Mouse (Mus musculus): ENCODE data around the gene Nap1l1. TPM values are rescaled to one million over a fixed set of nuclear protein-coding genes. Genes with fewer than 3 reads are reported as not detected.

Nap1l1 gene
- polyA plus RNA-seq, 1 experiment from 2014 or later, result 115 TPM

DNA sequence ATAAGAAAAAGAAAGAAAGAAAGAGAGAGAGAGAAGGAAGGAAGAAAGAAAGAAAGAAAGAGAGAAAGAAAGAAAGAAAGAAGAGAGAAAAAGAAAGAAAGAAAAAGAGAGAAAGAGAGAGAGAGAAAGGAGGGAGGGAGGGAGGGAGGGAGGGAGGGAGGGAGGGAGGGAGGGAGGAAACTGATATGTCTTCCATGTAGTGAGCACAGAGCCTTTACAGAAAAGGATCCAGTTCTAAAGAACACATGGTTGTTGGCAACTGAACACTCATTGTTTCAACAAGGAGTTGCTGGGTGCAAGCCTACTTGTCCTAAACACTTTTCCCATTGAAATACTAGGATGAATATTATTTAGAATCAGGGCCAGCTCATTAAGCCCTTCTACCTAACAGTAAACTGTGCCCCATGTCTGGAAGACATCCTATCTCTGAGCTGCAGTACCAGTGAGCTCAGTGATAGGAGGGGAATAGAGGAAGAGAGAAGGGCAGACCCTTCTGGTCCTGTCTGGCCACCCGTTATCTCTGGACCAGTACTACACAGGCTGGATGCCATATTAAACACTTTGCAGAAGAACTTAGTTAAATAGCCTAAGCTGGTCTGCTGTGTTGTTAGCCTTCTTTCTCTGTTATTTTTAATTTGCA lies 21.2 kb upstream of the Nap1l1 start:
- no peaks in the 10 kb centered on the region for H3K4me1 ChIP-seq (ENCODE audit: control insufficient read depth, insufficient read depth, low read length)
- H3K36me3 ChIP-seq (ENCODE audit: control insufficient read depth, insufficient read depth), result no peaks in the 10 kb centered on the region
- H3K9me3 ChIP-seq (replicated peaks; ENCODE audit: control insufficient read depth, low read length), result no peaks in the 10 kb centered on the region
- no peak for ATAC-seq (replicated peaks; ENCODE audit: extremely low read depth, insufficient read depth, low FRiP score)
- H3K4me2 ChIP-seq (ENCODE audit: low read depth, low read length), result no peak overlapping the region
- WGBS, result 54% methylated on average over 1 of the region's 1 CpGs
- no peak overlapping the region for H3K9ac ChIP-seq (ENCODE audit: low read length)
- H3K27ac ChIP-seq (ENCODE audit: low read length), result no peak overlapping the region
- H3K27me3 ChIP-seq (ENCODE audit: control insufficient read depth, insufficient read depth, low read length), result no peaks in the 10 kb centered on the region
- H3K4me3 ChIP-seq (ENCODE audit: low read length), result no peak overlapping the region

DNA sequence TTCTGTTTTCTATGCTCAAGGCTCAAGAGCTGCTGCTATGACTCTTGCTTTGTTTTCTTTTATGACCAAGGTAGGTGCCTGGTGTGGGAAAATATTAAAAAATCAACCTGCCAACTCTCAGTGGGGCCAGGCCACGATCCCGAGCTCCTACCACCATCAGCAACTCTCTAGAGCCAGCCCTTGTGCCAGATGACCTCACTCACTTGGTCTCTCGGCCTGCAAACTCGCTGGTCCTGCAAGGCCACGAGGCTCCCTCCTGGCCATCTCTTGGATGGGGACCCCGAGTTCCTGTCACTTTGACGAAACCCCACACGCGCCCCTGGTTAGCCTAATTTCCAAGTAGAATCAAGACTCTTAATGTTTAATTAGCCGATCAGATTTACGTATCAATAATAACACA lies 20.6 kb upstream of the Nap1l1 start:
- ATAC-seq (replicated peaks; ENCODE audit: extremely low read depth, insufficient read depth, low FRiP score), result no peak
- H3K27ac ChIP-seq (ENCODE audit: low read length), result no peak overlapping the region
- no peak overlapping the region for H3K4me2 ChIP-seq (ENCODE audit: low read depth, low read length)
- no peak overlapping the region for H3K4me3 ChIP-seq (ENCODE audit: low read length)
- no peak overlapping the region for H3K9ac ChIP-seq (ENCODE audit: low read length)
- no peaks in the 10 kb centered on the region for H3K4me1 ChIP-seq (ENCODE audit: control insufficient read depth, insufficient read depth, low read length)
- H3K36me3 ChIP-seq (ENCODE audit: control insufficient read depth, insufficient read depth), result no peaks in the 10 kb centered on the region
- H3K9me3 ChIP-seq (replicated peaks; ENCODE audit: control insufficient read depth, low read length), result no peaks in the 10 kb centered on the region
- no peaks in the 10 kb centered on the region for H3K27me3 ChIP-seq (ENCODE audit: control insufficient read depth, insufficient read depth, low read length)
- WGBS, result 82% methylated on average over 11 of the region's 11 CpGs

DNA sequence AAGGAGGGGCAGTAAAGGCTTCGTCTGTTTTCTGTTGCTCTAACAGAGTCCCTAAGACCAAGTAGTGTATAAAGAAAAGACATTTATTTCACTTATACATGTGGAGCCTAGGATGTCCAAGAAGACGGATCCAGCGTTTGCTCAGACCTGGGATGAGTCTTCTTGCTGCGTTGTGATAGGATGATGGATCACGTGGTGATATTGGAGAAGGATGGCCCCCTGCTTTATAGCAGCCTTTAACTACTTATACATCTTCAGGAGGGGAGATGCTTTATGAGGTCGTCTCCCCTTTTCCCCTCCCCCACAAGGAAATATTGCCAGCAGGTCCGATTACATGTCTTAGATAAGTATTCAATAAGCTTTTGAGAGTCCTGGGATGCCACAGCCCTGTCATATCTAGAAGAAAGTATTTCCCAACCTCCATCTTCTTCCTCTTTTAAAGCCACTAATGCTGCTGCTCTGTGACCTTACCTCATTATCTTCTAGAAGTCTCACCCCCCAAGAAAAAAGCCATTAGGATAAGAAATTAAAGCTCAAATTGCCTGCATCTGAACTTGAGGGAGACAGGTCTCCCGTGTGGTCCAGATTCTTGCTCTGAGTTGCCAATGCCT lies 18.2 kb upstream of the Nap1l1 start:
- no peak overlapping the region for H3K4me3 ChIP-seq (ENCODE audit: low read length)
- H3K27ac ChIP-seq (ENCODE audit: low read length), result no peak overlapping the region
- no peak overlapping the region for H3K9ac ChIP-seq (ENCODE audit: low read length)
- 63% methylated on average over 8 of the region's 8 CpGs for WGBS
- H3K27me3 ChIP-seq (ENCODE audit: control insufficient read depth, insufficient read depth, low read length), result no peaks in the 10 kb centered on the region
- H3K4me2 ChIP-seq (ENCODE audit: low read depth, low read length), result no peak overlapping the region
- no peaks in the 10 kb centered on the region for H3K36me3 ChIP-seq (ENCODE audit: control insufficient read depth, insufficient read depth)
- no peak for ATAC-seq (replicated peaks; ENCODE audit: extremely low read depth, insufficient read depth, low FRiP score)
- no peaks in the 10 kb centered on the region for H3K9me3 ChIP-seq (replicated peaks; ENCODE audit: control insufficient read depth, low read length)
- H3K4me1 ChIP-seq (ENCODE audit: control insufficient read depth, insufficient read depth, low read length), result no peaks in the 10 kb centered on the region

DNA sequence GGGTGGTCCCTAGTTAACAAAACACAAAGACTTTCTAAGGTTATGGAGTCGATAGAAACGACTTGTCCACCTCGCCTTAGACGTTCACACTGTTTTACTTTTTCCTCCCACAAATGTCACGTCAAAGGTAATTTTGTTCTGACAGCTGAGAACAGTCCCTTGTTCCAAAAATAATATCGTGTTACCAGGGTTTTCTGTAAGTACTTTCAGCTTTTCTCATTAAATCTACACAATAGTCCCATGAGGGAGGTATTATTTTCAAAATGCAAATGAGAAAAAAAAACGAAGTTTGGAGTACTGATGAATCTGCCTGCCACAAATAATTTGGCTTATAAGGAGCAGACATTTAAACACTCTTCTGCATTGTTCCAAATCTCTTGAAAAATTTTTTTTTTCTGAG lies 14.9 kb upstream of the Nap1l1 start:
- Histone ChIP-seq H3K27ac (ENCODE audit: low read length) (no peak overlapping the region), H3K9ac (ENCODE audit: low read length) (no peak overlapping the region), H3K9me3 (replicated peaks; ENCODE audit: control insufficient read depth, low read length) (no peaks in the 10 kb centered on the region), H3K4me2 (ENCODE audit: low read depth, low read length) (no peak overlapping the region), H3K27me3 (ENCODE audit: control insufficient read depth, insufficient read depth, low read length) (no peaks in the 10 kb centered on the region), H3K36me3 (ENCODE audit: control insufficient read depth, insufficient read depth) (no peaks in the 10 kb centered on the region), H3K4me3 (ENCODE audit: low read length) (no peak overlapping the region), H3K4me1 (ENCODE audit: control insufficient read depth, insufficient read depth, low read length) (no peaks in the 10 kb centered on the region)
- WGBS, result 73% methylated on average over 7 of the region's 7 CpGs
- ATAC-seq (replicated peaks; ENCODE audit: extremely low read depth, insufficient read depth, low FRiP score), result no peak

DNA sequence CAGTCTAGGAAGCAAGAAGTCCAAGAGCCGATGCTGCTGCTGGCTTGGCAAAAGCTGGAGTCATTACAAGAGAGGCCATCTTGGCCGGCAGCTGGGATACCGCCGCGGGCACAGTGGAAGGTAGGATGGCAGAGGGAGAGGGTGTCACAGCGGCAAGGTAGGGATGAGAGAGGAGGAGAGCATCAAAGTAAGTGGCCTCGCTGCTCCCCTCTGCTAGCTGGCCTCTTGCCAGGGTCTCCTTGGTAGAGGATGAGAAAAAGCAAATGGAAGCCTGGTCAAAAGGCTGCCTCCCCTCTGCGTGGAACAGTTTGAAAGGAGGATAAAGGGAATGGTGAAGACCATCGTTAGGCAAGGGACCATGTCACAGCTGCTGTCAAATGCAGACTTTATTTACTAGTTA lies 14.0 kb upstream of the Nap1l1 start:
- 75% methylated on average over 9 of the region's 9 CpGs for WGBS
- no peak overlapping the region for H3K4me3 ChIP-seq (ENCODE audit: low read length)
- H3K9ac ChIP-seq (ENCODE audit: low read length), result no peak overlapping the region
- H3K4me2 ChIP-seq (ENCODE audit: low read depth, low read length), result no peak overlapping the region
- no peaks in the 10 kb centered on the region for H3K36me3 ChIP-seq (ENCODE audit: control insufficient read depth, insufficient read depth)
- H3K4me1 ChIP-seq (ENCODE audit: control insufficient read depth, insufficient read depth, low read length), result no peaks in the 10 kb centered on the region
- H3K9me3 ChIP-seq (replicated peaks; ENCODE audit: control insufficient read depth, low read length), result no peaks in the 10 kb centered on the region
- no peaks in the 10 kb centered on the region for H3K27me3 ChIP-seq (ENCODE audit: control insufficient read depth, insufficient read depth, low read length)
- no peak for ATAC-seq (replicated peaks; ENCODE audit: extremely low read depth, insufficient read depth, low FRiP score)
- H3K27ac ChIP-seq (ENCODE audit: low read length), result no peak overlapping the region

DNA sequence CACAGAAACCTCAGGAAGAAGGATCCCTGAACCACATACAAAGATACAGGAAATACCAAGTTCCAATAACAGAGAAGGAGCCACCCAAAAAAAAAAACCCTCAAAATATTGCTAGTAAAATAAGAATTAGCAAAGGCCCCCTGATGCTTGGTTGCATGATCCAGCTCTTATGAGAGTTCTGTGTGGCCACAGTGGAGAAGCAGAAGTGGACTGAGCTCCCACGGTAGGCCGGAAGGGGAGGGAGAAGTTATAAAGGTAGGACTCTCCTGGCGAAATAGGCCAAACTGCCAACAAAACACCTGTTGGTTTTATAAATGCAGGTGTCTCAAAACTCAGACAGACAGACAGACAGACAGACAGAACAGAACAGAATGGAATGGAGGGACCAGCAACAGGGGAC lies 13.1 kb upstream of the Nap1l1 start:
- Histone ChIP-seq H3K9ac (ENCODE audit: low read length) (no peak overlapping the region), H3K27ac (ENCODE audit: low read length) (no peak overlapping the region), H3K36me3 (ENCODE audit: control insufficient read depth, insufficient read depth) (no peaks in the 10 kb centered on the region), H3K9me3 (replicated peaks; ENCODE audit: control insufficient read depth, low read length) (0 out of 2 replicates have a peak, but pooled peaks cover 4% of the 10 kb centered on the region), H3K4me2 (ENCODE audit: low read depth, low read length) (no peak overlapping the region), H3K27me3 (ENCODE audit: control insufficient read depth, insufficient read depth, low read length) (no peaks in the 10 kb centered on the region), H3K4me3 (ENCODE audit: low read length) (no peak overlapping the region), H3K4me1 (ENCODE audit: control insufficient read depth, insufficient read depth, low read length) (no peaks in the 10 kb centered on the region)
- no peak for ATAC-seq (replicated peaks; ENCODE audit: extremely low read depth, insufficient read depth, low FRiP score)
- WGBS, result 84% methylated on average over 3 of the region's 3 CpGs

DNA sequence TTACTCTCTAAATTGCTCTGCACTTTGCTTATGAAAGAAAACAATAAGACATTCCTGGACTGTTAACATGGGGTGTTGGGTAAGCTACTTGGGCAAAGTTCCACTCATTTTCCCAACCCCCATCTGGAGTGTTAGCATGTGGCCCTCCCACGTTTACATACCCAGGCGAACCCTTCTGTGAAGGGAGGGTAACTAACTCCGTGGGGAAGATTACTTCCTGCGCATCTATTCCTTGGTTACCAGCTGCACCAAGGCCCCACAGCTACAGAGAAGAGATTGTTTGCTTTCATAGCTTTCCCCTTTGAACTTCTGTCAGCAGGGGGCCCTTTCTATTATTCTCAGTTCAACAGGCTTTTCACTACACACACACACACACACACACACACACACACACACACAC lies 12.6 kb upstream of the Nap1l1 start:
- no peaks in the 10 kb centered on the region for H3K36me3 ChIP-seq (ENCODE audit: control insufficient read depth, insufficient read depth)
- H3K27me3 ChIP-seq (ENCODE audit: control insufficient read depth, insufficient read depth, low read length), result no peaks in the 10 kb centered on the region
- 0 out of 2 replicates have a peak, but pooled peaks cover 4% of the 10 kb centered on the region for H3K9me3 ChIP-seq (replicated peaks; ENCODE audit: control insufficient read depth, low read length)
- H3K4me1 ChIP-seq (ENCODE audit: control insufficient read depth, insufficient read depth, low read length), result no peaks in the 10 kb centered on the region
- ATAC-seq (replicated peaks; ENCODE audit: extremely low read depth, insufficient read depth, low FRiP score), result no peak
- H3K4me2 ChIP-seq (ENCODE audit: low read depth, low read length), result no peak overlapping the region
- no peak overlapping the region for H3K27ac ChIP-seq (ENCODE audit: low read length)
- H3K4me3 ChIP-seq (ENCODE audit: low read length), result no peak overlapping the region
- H3K9ac ChIP-seq (ENCODE audit: low read length), result no peak overlapping the region
- 43% methylated on average over 4 of the region's 4 CpGs for WGBS

DNA sequence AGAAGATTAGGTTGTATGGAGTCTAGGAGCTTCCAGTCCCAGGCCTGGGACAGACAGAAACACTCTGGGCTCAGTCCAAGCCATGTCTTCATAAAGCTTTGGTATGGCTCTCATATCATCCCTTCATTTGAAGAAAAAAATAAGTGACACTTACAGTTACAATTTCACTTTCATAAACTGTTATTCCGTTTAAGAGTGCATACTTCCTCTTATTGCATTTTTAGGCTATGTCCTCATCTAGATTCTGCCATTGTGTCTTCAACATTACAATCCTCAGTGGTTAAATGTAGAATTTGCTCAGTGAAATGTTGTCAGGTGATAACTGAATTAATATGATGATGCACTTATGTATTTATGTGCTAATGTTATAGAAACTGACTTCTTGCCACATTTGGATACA lies 8.2 kb upstream of the Nap1l1 start:
- Histone ChIP-seq H3K4me3 (ENCODE audit: low read length) (no peak overlapping the region), H3K36me3 (ENCODE audit: control insufficient read depth, insufficient read depth) (no peaks in the 10 kb centered on the region), H3K27me3 (ENCODE audit: control insufficient read depth, insufficient read depth, low read length) (no peaks in the 10 kb centered on the region), H3K4me1 (ENCODE audit: control insufficient read depth, insufficient read depth, low read length) (no peaks in the 10 kb centered on the region), H3K27ac (ENCODE audit: low read length) (no peak overlapping the region), H3K9ac (ENCODE audit: low read length) (no peak overlapping the region), H3K4me2 (ENCODE audit: low read depth, low read length) (no peak overlapping the region), H3K9me3 (replicated peaks; ENCODE audit: control insufficient read depth, low read length) (0 out of 2 replicates have a peak, but pooled peaks cover 4% of the 10 kb centered on the region)
- ATAC-seq (replicated peaks; ENCODE audit: extremely low read depth, insufficient read depth, low FRiP score), result no peak
- 65% methylated on average over 1 of the region's 1 CpGs for WGBS

DNA sequence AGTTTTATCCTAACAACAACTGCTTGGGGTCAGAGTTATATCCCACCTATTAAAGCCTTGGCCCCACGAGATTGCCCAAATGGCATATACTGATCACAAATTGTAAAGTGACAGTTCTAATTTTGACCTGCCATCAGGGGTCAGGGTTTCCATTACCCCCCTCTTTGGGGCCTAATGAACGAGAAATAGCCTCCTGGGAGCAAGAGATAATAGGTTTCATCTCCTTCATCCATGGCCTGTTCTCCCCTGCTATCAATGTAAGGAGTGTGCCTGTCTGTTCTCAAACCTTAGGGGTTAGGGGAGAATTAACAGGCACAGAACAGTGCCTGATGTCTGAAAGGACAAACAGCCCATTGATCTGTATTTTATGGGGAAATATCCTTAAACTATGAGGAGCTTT lies 7.6 kb upstream of the Nap1l1 start:
- no peak overlapping the region for H3K9ac ChIP-seq (ENCODE audit: low read length)
- H3K4me1 ChIP-seq (ENCODE audit: control insufficient read depth, insufficient read depth, low read length), result no peaks in the 10 kb centered on the region
- H3K27me3 ChIP-seq (ENCODE audit: control insufficient read depth, insufficient read depth, low read length), result no peaks in the 10 kb centered on the region
- no peak overlapping the region for H3K4me3 ChIP-seq (ENCODE audit: low read length)
- 53% methylated on average over 2 of the region's 2 CpGs for whole genome bisulfite sequencing
- 0 out of 2 replicates have a peak, but pooled peaks cover 4% of the 10 kb centered on the region for H3K9me3 ChIP-seq (replicated peaks; ENCODE audit: control insufficient read depth, low read length)
- H3K4me2 ChIP-seq (ENCODE audit: low read depth, low read length), result no peak overlapping the region
- ATAC-seq (replicated peaks; ENCODE audit: extremely low read depth, insufficient read depth, low FRiP score), result no peak
- no peaks in the 10 kb centered on the region for H3K36me3 ChIP-seq (ENCODE audit: control insufficient read depth, insufficient read depth)
- H3K27ac ChIP-seq (ENCODE audit: low read length), result no peak overlapping the region

Data from heart, embryonic 16.5 days (tissue).